Mouse (Mus musculus): ENCODE data around the gene Ndst2.

GRCm38 (mm10) chr14:20718443-20718842 is 15.9 kb downstream of the Ndst2 start:
- TF ChIP-seq POLR2A (IDR thresholded peaks at IDR 0.05; ENCODE audit: insufficient read length, low read depth) (no peak), USF1 (IDR thresholded peaks at IDR 0.05; ENCODE audit: low read depth) (no peak), MAX (IDR thresholded peaks at IDR 0.05; ENCODE audit: low read depth) (no peak)

Measured in myocyte (in vitro differentiated cells).